Comparison of ENCODE assay signal across 7 mouse cellular contexts in genomic region chr9:55048211-55048880, GRCm38 (mm10). TPM values are rescaled to one million over a fixed set of nuclear protein-coding genes. Genes with fewer than 3 reads are reported as not detected.
DNase-seq lines count a peak whose midpoint lies in the region; ATAC-seq and TF ChIP-seq lines count a peak whose summit lies in the region.

Chrnb4 (minus strand) TSS chr9:55048779.

- peaks cover 32% of the 10 kb centered on the region for H3K4me1 ChIP-seq in embryonic facial prominence, embryonic 10.5 days
- peaks cover 32% of the 10 kb centered on the region for H3K4me1 ChIP-seq in hindbrain, embryonic 13.5 days (replicated peaks)
- peaks cover 11% of the 10 kb centered on the region; the same call in 1 of the 2 replicates for H3K4me1 ChIP-seq in midbrain, postnatal 0 days (ENCODE audit: insufficient read depth, low read length)

- H3K9ac ChIP-seq in hindbrain, embryonic 13.5 days = peak within 1 kb of the TSS; percentile 66
- peak within 1 kb of the TSS; percentile 48 for H3K9ac ChIP-seq in midbrain, postnatal 0 days (replicated peaks; ENCODE audit: low read length, poor library complexity, severe bottlenecking)

- H3K36me3 ChIP-seq in embryonic facial prominence, embryonic 10.5 days (replicated peaks) = no peaks in the 10 kb centered on the region
- H3K36me3 ChIP-seq in hindbrain, embryonic 13.5 days = no peaks in the 10 kb centered on the region
- no peaks in the 10 kb centered on the region for H3K36me3 ChIP-seq in midbrain, postnatal 0 days (ENCODE audit: insufficient read depth, low read length)

- intact Hi-C loops in left cerebral cortex, adult 2 months (cut with DNase I) = loop anchor here (5.0 kb wide), 1 partner anchor 264 kb away; no protein-coding TSS in a partner anchor
- intact Hi-C loops in left cerebral cortex, postnatal 14 days (cut with DNase I) = loop anchor here (5.0 kb wide), 1 partner anchor 64 kb away; no protein-coding TSS in a partner anchor

- H3K9me3 ChIP-seq in embryonic facial prominence, embryonic 10.5 days = no peaks in the 10 kb centered on the region
- no peaks in the 10 kb centered on the region for H3K9me3 ChIP-seq in hindbrain, embryonic 13.5 days
- H3K9me3 ChIP-seq in midbrain, postnatal 0 days (ENCODE audit: low read length) = no peaks in the 10 kb centered on the region

- under 1% methylated on average over 23 of the region's 23 CpGs for WGBS in embryonic facial prominence, embryonic 10.5 days
- 1% methylated on average over 23 of the region's 23 CpGs for WGBS in hindbrain, embryonic 13.5 days
- WGBS in midbrain, postnatal 0 days = under 1% methylated on average over 23 of the region's 23 CpGs

- ATAC-seq in hindbrain, embryonic 13.5 days (ENCODE audit: low FRiP score) = peak; percentile 62
- peak; percentile 31; the same call in 1 of the 2 replicates for ATAC-seq in midbrain, postnatal 0 days (ENCODE audit: low FRiP score)
- ATAC-seq in megakaryocyte-erythroid progenitor cell, adult 5-6 weeks (replicated peaks; ENCODE audit: low FRiP score, low TSS enrichment, poor library complexity, severe bottlenecking) = no peak; the same call in 1 of the 2 replicates

- H3K4me3 ChIP-seq in left cerebral cortex, adult 2 months = peak within 1 kb of the TSS; percentile 33
- H3K4me3 ChIP-seq in embryonic facial prominence, embryonic 10.5 days = peak within 1 kb of the TSS; percentile 70
- peak within 1 kb of the TSS; percentile 50 for H3K4me3 ChIP-seq in hindbrain, embryonic 13.5 days
- H3K4me3 ChIP-seq in midbrain, postnatal 0 days (ENCODE audit: low read depth, low read length) = peak within 1 kb of the TSS; percentile 44

- no peak within 1 kb of the TSS for H3K27ac ChIP-seq in left cerebral cortex, adult 2 months
- H3K27ac ChIP-seq in embryonic facial prominence, embryonic 10.5 days (replicated peaks) = peak within 1 kb of the TSS; percentile 8; the same call in 1 of the 2 replicates
- no peak within 1 kb of the TSS for H3K27ac ChIP-seq in hindbrain, embryonic 13.5 days
- H3K27ac ChIP-seq in midbrain, postnatal 0 days (ENCODE audit: low read depth, low read length) = no peak within 1 kb of the TSS

- H3K27me3 ChIP-seq in embryonic facial prominence, embryonic 10.5 days (replicated peaks; ENCODE audit: low read depth, poor library complexity, severe bottlenecking) = peaks cover 34% of the 10 kb centered on the region
- H3K27me3 ChIP-seq in hindbrain, embryonic 13.5 days = peaks cover 10% of the 10 kb centered on the region; the same call in 1 of the 2 replicates
- H3K27me3 ChIP-seq in midbrain, postnatal 0 days (ENCODE audit: insufficient read depth, low read length) = peaks cover 10% of the 10 kb centered on the region

- H3K4me2 ChIP-seq in hindbrain, embryonic 13.5 days = peak within 1 kb of the TSS; percentile 83
- peak within 1 kb of the TSS; percentile 92 for H3K4me2 ChIP-seq in midbrain, postnatal 0 days (ENCODE audit: low read depth, low read length, poor library complexity, severe bottlenecking)

- DNase-seq in left cerebral cortex, adult 2 months (ENCODE audit: extremely low spot score in 1 of 2, low spot score in 2 of 2) = no peak
- DNase-seq in left cerebral cortex, postnatal 14 days (ENCODE audit: low spot score in 2 of 2) = no peak
- DNase-seq in embryonic facial prominence, embryonic 10.5 days (ENCODE audit: low spot score) = peak; percentile 58
- DNase-seq in midbrain, postnatal 0 days (ENCODE audit: low spot score) = no peak
- no peak for DNase-seq in natural killer cell, adult 2 months (ENCODE audit: low spot score in 2 of 2)

- no peak for TF ChIP-seq CTCF in left cerebral cortex, adult 2 months (IDR thresholded peaks at IDR 0.05)
- no peak for TF ChIP-seq CTCF in midbrain, postnatal 0 days (IDR thresholded peaks at IDR 0.05)

RNA-seq across cellular contexts. Expression of gene Chrnb4, which starts in this region (rescaled TPM):
- not detected for total RNA-seq in left cerebral cortex, adult 2 months (2021)
- under 1 TPM in 1 of 2 experiments, not detected in 1; 0.19 TPM for total RNA-seq in left cerebral cortex, postnatal 14 days (2021)
- 1.3 and 1.9 TPM in 2 replicates for polyA plus RNA-seq in embryonic facial prominence, embryonic 10.5 days (2016; fragmentation: Nextera tagmentation; extraction: Ambion mirVana)
- polyA plus RNA-seq in hindbrain, embryonic 13.5 days (2015; fragmentation: Nextera tagmentation; extraction: Ambion mirVana) = 1.2 TPM in 2 replicates
- total RNA-seq in midbrain, postnatal 0 days (2014; rRNA removed) = 2.0 and 5.0 TPM in 2 replicates
- 2.4 and 2.5 TPM in 2 replicates for polyA plus RNA-seq in midbrain, postnatal 0 days (2015; fragmentation: Nextera tagmentation; extraction: Ambion mirVana)
- not detected in 2 replicates for total RNA-seq in megakaryocyte-erythroid progenitor cell, adult 5-6 weeks (2014; fragmentation: Nextera tagmentation)
- not detected in 2 replicates for total RNA-seq in megakaryocyte-erythroid progenitor cell, adult 5-6 weeks (2017)
